Mouse (Mus musculus) heart, postnatal 14 days (tissue): ENCODE measurements at regions not wholly inside any gene's neighbourhood (a gene's known extent, or its start where the extent isn't known, plus 50 kb on each side); places are given as distances from the start of the nearest gene placed in this dataset.

Experiments used
- DNase-seq, 2 experiments: peaks; one replicate each; pipeline ENCODE4 v3.0.0; 2021 to 2022
- intact Hi-C: fragments of 180-260 bp; cut with DNase I; formaldehyde crosslinking; loops from one replicate; pipeline ENCODE4 v1.15.1; 2025

GRCm38 (mm10) chr8:10875170-10875569 lies 133.1 kb downstream of the Irs2 start:
- intact Hi-C loops, result no loop called here
- no peak for DNase-seq

DNA sequence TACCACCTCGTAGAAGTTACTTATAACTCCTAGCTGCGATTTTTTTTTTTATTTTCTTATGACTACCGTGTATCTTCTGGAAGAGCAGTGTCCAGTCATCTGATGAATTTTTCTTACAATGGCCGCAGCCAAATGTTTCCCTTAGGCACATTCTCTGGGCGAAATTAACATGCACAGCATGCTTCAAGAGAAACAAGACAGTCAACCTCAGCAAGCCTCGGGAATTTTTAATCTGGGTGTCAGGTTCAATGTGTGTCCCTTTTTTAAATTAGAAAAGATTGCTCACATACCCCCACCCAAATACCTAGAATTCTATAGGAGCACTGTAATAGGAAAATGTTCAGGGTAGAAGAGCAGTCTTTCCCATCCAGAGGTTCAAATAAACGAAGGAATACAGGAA lies 136.8 kb downstream of the Irs2 start:
- no peak for DNase-seq
- intact Hi-C loops, result no loop called here

GRCm38 (mm10) chr8:10870423-10871055 lies 137.7 kb downstream of the Irs2 start:
- intact Hi-C loops, result no loop called here
- DNase-seq, result no peak

DNA sequence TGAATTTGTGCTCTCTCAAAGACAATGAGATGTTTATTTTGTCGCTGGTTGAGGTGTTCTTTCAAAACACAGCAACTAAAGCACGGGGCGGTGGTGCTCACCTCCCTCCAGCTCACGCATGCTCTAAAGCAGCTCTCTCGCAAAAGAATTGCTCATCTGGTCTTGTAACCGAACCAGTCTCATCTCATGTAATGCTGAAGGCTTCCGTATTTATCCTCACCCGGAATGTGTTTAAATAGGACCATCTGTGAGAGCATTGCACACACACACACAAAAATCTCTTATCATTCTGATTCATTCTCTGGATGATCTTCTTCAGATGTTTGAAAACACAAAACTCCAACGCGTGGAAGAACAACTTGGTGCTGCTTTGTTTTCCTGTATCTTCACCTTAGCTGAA lies 138.4 kb downstream of the Irs2 start:
- intact Hi-C loops, result no loop called here
- DNase-seq, result no peak

GRCm38 (mm10) chr8:10866696-10867395 lies 141.4 kb downstream of the Irs2 start:
- no peak for DNase-seq
- intact Hi-C loops, result no loop called here

DNA sequence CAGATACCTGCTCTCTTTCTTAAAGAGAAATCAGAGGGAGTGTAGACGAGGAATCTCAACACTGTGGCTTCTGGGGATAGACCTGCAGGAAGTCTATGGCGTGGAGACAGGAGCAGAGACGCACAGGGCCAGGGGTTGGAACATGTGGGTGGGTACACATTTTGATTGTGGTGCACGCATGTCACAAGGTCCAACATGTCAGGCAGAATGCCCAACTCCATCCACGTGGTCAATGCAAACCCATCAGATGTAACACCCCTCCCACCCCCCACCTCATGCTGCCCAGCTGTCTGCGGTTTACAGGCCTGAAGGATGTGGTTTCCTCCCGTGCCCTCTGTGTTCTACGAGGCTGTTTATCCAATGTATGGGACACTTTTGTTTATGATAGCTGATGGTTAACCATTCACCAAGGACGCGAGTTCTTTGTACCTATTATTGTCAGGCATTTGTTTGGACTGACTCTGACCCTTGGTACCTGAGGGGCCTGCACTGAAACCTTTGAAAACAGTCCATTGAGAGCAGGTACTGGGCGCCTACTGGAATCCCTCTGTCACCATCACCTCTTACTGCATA lies 142.2 kb downstream of the Irs2 start:
- intact Hi-C loops, result no loop called here

GRCm38 (mm10) chr8:10865415-10865821 lies 142.8 kb downstream of the Irs2 start:
- DNase-seq, result no peak
- intact Hi-C loops, result no loop called here

More for the DNA sequence above, 142.2 kb downstream of the Irs2 start:
- DNase-seq, result no peak

GRCm38 (mm10) chr8:10862442-10862841 lies 145.8 kb downstream of the Irs2 start:
- DNase-seq, result no peak
- intact Hi-C loops, result no loop called here

GRCm38 (mm10) chr8:10860810-10861209 lies 147.4 kb downstream of the Irs2 start:
- DNase-seq, result no peak
- intact Hi-C loops, result no loop called here

DNA sequence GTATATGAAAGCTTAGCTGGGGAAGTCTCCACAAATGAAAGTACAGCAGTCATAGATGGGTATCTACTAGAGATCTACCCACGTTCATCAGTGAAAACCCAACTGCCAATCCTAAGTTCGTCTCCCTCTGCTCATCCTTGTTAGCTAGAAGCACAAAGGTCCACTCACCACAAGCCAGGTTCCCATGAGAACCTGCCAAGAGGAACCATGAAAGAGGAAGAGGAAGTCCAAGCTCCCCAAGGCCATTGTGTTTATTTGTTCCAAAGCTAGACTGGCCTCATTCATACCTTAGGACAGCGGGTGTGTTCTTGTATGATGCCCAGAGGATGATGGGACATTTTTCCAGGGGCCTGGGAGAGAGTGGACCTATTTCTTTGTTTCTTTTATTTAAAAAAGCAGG lies 150.4 kb downstream of the Irs2 start:
- no peak for DNase-seq
- intact Hi-C loops, result no loop called here

GRCm38 (mm10) chr8:10856996-10857720 lies 151.1 kb downstream of the Irs2 start:
- no peak for DNase-seq

DNA sequence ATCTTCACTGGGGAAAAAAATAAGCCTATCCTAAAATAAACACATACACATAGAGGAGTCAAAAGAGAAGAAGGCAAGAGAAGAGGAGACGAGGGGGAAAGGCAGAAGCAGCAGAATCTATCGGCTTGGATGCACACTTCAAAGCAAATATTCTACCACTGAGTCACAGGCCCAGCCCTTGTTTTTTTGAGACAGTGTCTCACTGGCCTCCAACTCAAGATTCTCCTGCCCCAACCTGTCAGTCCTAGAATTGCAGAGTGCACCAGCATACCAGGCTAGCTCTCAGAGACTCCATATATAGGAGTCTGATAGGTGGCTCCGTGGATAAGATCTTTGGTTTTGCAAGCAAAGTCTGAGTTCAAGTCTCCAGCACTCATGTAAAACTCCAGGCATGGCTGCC lies 152.6 kb downstream of the Irs2 start:
- intact Hi-C loops, result no loop called here

More at GRCm38 (mm10) chr8:10856996-10857720, 151.1 kb downstream of the Irs2 start:
- intact Hi-C loops, result no loop called here

GRCm38 (mm10) chr8:10855131-10855530 lies 153.1 kb downstream of the Irs2 start:
- no peak for DNase-seq
- intact Hi-C loops, result no loop called here

More for the DNA sequence above, 152.6 kb downstream of the Irs2 start:
- no peak for DNase-seq

DNA sequence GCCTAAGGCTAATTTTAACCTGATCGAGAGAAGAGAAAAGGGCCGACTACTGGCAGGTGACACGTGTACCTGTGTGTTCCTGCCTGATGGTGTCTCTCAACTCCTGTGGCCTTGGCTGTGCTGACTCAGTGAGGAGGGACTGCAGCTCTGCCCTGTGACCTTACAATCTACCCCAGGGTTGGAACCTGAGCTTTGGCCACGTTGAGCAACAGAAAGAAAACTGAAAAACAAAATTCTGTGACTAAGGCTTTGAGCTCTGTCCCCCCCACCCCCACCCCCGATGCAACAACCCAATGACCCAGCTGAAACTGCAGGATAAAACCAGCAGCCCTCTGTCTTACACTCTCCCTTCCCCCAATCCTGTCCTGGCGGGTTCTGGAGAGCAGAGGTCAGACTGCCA lies 153.7 kb downstream of the Irs2 start:
- intact Hi-C loops, result no loop called here
- no peak for DNase-seq

DNA sequence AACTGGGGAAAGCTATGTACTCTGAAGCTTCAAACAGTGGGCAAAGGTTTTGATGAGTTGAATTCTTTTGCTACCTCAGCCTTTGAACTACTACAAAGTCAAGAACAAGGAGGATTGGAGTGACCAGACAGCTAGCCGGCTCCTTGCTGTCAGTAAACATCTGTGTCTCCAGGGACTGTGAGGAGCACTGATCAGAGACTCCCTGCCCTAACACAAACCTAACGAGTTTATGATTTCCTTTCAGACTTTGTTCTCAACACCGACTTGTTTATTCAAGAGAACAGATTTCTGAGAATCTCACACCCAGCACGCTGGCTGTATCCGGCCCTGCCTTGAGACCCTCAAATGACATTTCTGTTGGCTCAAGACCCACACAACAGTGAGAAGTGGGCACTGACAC lies 154.4 kb downstream of the Irs2 start:
- intact Hi-C loops, result no loop called here
- no peak for DNase-seq

DNA sequence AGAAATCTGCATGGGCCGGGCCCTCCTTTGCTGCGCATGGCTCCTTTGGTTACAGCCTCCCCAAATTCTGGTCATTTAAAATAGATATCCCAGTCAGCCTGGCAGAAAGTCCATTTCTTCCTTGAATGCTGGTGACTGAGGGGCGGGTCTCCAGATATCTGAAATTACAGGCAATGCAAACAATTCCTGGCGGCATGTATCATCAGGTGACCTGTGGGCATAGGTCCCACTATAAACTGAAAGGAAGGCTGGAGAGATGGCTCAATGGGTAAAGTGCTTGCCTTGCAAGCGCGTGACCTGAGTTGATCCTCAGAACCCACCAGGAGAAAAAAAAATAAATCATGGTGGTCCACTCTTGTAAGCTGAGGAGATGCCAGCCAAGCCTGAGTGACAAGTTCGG lies 158.3 kb downstream of the Irs2 start:
- intact Hi-C loops, result no loop called here
- no peak for DNase-seq

DNA sequence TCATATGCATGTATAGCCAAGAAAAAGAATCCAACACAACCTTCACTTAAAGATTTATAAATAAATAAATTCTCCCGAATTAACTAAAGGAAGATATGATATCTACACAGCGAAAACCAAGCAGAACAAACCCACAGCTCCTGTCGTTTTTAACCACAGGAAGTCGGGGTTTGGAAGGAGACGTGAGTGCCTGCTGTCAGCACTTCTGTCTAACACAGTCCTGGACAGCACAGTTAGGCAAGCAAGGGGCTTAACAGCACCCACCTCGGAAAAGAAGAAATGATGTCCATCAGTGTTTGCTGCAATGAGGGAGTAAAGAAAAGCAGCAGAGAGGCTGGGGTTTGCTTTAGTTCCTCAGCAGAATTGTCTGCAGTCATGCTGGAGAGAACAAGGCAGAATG lies 162.7 kb downstream of the Irs2 start:
- no peak for DNase-seq
- intact Hi-C loops, result no loop called here

DNA sequence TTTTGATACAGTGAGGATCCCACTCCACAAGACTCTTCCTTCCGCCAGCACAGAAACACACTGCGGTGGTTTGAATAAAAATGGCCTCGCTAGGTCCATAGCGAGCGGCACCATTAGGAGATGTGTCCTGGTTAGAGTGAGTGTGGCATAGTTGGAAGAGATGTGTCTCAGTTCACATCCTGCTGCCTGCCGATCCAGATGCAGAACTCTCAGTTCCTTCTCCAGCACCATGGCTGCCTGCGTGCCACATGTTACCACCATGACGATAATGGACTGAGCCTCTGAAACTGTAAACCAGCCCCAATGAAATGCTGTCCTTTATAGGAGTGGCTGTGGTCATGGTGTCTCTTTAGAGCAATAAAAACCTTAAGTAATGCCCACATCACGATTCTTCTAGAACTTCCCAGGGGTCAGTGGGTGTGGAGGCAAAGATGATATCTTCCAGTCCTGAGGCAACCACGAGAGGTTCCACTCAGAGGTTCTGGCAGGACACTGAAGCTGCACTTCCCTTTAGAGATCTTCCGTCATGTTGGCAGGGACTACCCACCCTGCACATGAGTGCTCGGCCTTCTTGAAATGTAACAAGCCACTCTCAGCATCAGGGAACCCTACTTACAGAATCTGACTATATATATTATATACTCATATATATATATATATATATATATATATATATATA lies 167.3 kb downstream of the Irs2 start:
- no peak for DNase-seq
- intact Hi-C loops, result no loop called here

DNA sequence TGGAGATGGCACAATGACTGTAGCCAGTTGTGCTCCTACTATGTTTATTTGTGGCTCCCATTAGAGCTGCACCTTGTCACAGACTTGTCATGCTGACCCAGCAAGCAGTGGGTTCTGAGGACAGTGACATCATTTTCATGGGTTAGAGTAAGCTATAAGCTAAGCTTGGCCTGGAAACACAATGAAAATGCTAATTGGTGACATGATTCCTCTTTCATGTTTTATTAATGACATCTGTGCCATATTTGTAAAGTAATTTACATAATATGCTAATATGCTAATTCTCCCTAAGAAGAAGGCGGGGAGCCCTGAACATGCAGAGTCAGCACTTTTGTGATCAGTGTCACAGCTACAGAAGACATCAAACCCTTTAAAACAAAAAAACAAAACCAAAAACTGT lies 168.2 kb downstream of the Irs2 start:
- intact Hi-C loops, result no loop called here

DNA sequence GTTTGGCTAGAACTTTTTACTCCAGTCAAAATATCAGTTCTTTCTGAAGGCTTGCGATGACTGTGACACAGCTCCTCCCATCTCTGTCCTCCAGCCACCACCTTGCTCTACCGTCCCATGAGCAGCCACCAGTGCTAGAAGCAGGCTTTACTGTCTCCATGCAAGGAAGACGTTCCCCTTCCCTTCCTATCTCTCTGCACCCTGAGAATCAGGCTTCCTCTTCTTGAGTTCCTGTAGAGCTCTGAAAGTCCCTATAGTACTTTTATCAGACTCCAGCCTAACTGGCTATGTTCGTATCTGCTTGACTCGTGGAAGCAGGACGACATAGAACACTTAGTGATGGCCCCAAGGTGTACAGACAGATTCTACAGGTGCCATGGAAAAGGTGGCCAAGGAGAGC lies 173.2 kb downstream of the Irs2 start:
- intact Hi-C loops, result no loop called here
- DNase-seq, result no peak

More for the DNA sequence above, 168.2 kb downstream of the Irs2 start:
- DNase-seq, result no peak

- DNase-seq, result no peak
- intact Hi-C loops, result no loop called here
Observed at GRCm38 (mm10) chr8:10831864-10832263, 176.4 kb downstream of the Irs2 start.
